Mouse (Mus musculus): ENCODE measurements around the gene Usp35. TPM values are rescaled to one million over a fixed set of nuclear protein-coding genes. Genes with fewer than 3 reads are reported as not detected.

Usp35 gene
- polyA plus RNA-seq, 1 experiment from 2014 or later, result 3.9 TPM

DNA sequence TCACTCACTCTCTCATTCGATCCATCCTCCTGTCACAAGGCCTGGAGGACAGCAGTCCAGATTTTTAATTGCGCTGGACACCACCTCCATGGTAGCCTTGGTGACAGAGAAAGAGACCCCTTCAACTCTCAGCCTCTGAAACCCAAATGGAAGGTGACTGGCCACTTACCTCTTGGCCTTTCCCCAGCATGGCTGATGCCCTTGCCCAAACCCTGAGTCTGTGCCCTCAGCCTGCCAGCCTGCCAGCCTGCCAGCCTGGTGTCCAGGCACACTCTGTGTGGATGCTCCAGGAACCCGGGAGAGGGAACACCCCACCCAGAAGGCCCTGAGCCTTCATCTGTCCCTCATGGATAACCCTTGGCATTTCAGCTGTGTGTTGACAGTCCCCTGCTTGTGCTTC lies 2.1 kb downstream of the Usp35 start:
- peaks cover 23% of the 10 kb centered on the region for H3K27me3 ChIP-seq (ENCODE audit: control insufficient read depth, insufficient read depth, low read length)
- H3K27ac ChIP-seq (replicated peaks; ENCODE audit: low read depth, low read length), result no peak overlapping the region
- no peaks in the 10 kb centered on the region for H3K9me3 ChIP-seq (ENCODE audit: control insufficient read depth, low read length)
- no peak overlapping the region for H3K4me3 ChIP-seq (replicated peaks; ENCODE audit: low read depth, low read length)
- no peak overlapping the region for H3K9ac ChIP-seq (replicated peaks; ENCODE audit: low read length)
- H3K36me3 ChIP-seq (ENCODE audit: control insufficient read depth, insufficient read depth, low read length), result no peaks in the 10 kb centered on the region
- H3K4me1 ChIP-seq (ENCODE audit: control insufficient read depth, insufficient read depth, low read length), result peaks cover 23% of the 10 kb centered on the region
- H3K4me2 ChIP-seq (ENCODE audit: low read length), result no peak overlapping the region
- no peak for DNase-seq
- ATAC-seq (ENCODE audit: low FRiP score, low TSS enrichment), result no peak
- 97% methylated on average over 3 of the region's 3 CpGs for WGBS

DNA sequence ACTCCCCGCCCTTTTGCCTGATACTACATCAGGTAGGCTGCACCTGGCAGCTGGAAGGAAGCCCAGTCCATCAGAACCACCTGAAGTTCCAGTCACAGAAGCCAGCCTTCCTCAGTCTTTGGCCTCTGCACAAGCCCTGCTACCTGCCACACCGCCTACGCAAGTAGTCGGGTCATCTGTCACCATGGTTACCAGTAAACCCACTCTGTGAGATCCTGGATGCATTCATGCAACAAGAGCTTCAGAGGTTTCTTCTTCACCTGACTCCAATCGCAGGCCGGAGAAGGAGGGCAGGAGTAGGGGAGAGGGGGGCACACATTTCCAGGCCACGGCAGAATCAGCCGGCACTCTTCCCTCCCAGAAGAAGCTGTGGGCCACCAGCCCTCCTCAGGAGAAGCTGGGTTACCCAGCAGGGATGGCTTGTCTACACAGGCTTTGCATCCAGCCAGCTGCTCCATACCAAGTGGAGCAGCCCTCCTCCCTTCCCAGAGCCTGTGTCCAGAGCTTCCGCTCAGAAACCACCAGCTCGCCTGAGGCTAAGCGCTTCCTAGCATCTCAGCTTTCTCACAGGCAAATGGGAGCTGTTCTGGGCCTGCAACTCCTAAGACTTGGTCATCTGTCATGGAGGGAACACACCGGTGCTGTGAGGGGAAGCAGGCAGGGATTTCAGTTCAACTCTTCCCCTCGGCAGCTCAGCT lies 2.8 kb downstream of the Usp35 start:
- Histone ChIP-seq H3K9ac (replicated peaks; ENCODE audit: low read length) (no peak overlapping the region), H3K27me3 (ENCODE audit: control insufficient read depth, insufficient read depth, low read length) (peaks cover 24% of the 10 kb centered on the region), H3K9me3 (ENCODE audit: control insufficient read depth, low read length) (no peaks in the 10 kb centered on the region), H3K4me2 (ENCODE audit: low read length) (no peak overlapping the region), H3K4me3 (replicated peaks; ENCODE audit: low read depth, low read length) (no peak overlapping the region), H3K36me3 (ENCODE audit: control insufficient read depth, insufficient read depth, low read length) (0 out of 2 replicates have a peak, but pooled peaks cover 2% of the 10 kb centered on the region), H3K4me1 (ENCODE audit: control insufficient read depth, insufficient read depth, low read length) (peaks cover 23% of the 10 kb centered on the region), H3K27ac (replicated peaks; ENCODE audit: low read depth, low read length) (no peak overlapping the region)
- peak; percentile 14 for DNase-seq
- ATAC-seq (ENCODE audit: low FRiP score, low TSS enrichment), result no peak
- 69% methylated on average over 13 of the region's 13 CpGs for WGBS

DNA sequence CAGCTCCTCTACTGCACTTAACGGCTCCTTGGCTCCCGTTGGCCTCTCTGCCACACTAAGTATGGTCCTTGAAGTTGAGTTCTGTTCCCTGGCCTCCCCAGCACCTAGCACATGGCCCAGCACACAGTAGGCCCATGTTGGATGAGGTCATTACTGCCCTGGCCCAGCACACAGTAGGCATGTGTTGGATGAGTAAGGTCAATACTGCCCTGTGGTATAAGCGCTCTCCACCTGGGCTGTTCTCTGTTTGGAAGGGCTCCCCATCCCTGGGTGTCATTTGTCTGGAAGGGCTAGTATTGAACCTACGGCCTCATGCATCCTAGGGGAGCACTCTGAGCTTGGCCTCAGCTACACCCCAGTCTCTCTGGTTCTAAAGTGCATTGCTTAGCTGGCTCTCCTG lies 4.4 kb downstream of the Usp35 start:
- Histone ChIP-seq H3K9ac (replicated peaks; ENCODE audit: low read length) (no peak overlapping the region), H3K9me3 (ENCODE audit: control insufficient read depth, low read length) (no peaks in the 10 kb centered on the region), H3K4me2 (ENCODE audit: low read length) (no peak overlapping the region), H3K4me3 (replicated peaks; ENCODE audit: low read depth, low read length) (no peak overlapping the region), H3K27ac (replicated peaks; ENCODE audit: low read depth, low read length) (no peak overlapping the region), H3K36me3 (ENCODE audit: control insufficient read depth, insufficient read depth, low read length) (0 out of 2 replicates have a peak, but pooled peaks cover 4% of the 10 kb centered on the region), H3K4me1 (ENCODE audit: control insufficient read depth, insufficient read depth, low read length) (peaks cover 13% of the 10 kb centered on the region), H3K27me3 (ENCODE audit: control insufficient read depth, insufficient read depth, low read length) (peaks cover 24% of the 10 kb centered on the region)
- ATAC-seq (ENCODE audit: low FRiP score, low TSS enrichment) (no peak), DNase-seq (no peak)
- WGBS, result 96% methylated on average over 4 of the region's 4 CpGs

DNA sequence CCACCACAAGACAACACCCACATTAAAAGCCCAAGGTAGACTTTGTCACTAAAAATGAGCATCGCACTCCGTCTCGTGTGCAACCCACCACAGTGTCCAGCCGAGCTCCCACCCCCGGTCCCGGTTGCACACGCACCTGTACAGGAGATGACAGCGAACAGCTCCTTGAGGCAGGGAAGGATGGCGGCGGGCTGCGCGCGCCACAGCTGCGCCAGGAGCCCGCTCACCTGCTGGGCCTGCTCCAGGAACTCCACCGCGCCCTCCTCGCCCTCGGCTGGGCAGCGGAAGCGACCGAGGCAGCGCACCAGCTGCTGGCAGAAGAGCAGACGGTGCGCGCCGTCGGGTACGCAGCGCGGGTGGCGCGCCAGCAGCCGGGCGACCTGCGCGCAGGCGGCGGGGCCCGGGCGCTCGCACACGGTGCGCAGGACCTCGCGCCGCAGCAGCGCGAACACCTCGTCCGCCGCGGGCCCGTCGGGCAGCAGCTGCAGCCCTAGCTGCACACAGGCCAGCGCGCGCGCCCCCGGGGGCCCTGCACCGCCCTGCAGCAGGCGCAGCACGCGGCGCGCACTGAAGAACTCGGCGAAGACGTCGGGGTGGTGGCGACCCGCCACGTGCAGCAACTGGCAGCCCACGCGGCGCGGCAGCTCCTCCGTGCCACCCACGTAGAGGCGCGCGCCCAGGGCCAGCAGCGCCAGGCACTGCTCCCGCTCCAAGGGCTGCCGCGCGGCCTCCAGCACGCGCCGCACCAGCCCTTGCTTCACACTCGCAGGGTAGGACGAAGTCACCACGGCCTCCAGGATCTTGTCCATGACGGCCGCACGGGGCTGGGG lies 6.4 kb downstream of the Usp35 start:
- H3K36me3 ChIP-seq (ENCODE audit: control insufficient read depth, insufficient read depth, low read length), result 0 out of 2 replicates have a peak, but pooled peaks cover 4% of the 10 kb centered on the region
- ATAC-seq (ENCODE audit: low FRiP score, low TSS enrichment) (0 out of 2 replicates have a peak, but pooled peaks have one; percentile 21), DNase-seq (peak; percentile 49)
- H3K9ac ChIP-seq (replicated peaks; ENCODE audit: low read length), result no peak overlapping the region
- peaks cover 4% of the 10 kb centered on the region; the same call in 1 of the 2 replicates for H3K4me1 ChIP-seq (ENCODE audit: control insufficient read depth, insufficient read depth, low read length)
- H3K27ac ChIP-seq (replicated peaks; ENCODE audit: low read depth, low read length), result no peak overlapping the region
- 13% methylated on average over 93 of the region's 96 CpGs for WGBS
- H3K4me2 ChIP-seq (ENCODE audit: low read length), result peak overlapping the region; percentile 45
- H3K27me3 ChIP-seq (ENCODE audit: control insufficient read depth, insufficient read depth, low read length), result peaks cover 24% of the 10 kb centered on the region
- H3K4me3 ChIP-seq (replicated peaks; ENCODE audit: low read depth, low read length), result peak overlapping the region; percentile 19
- H3K9me3 ChIP-seq (ENCODE audit: control insufficient read depth, low read length), result no peaks in the 10 kb centered on the region

DNA sequence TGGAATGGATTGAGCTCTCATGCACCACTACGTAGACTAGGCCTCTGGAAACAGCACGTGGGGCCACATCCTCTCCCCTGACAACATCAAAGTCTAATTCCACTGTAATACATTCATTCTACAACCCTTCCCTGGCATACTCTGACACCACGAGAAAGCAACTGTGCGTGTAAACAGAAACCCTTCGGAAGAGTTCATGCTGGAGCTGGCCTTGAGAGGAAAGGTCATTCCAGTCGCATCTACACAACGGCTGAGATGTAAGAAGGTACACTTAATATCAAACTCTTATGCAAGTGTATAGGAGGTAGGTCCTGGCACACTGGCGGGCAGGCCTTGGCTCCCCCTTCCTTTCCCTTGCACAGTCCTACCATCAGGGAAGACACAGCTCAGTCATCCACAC lies 7.5 kb downstream of the Usp35 start:
- H3K9ac ChIP-seq (replicated peaks; ENCODE audit: low read length), result no peak overlapping the region
- peaks cover 24% of the 10 kb centered on the region for H3K27me3 ChIP-seq (ENCODE audit: control insufficient read depth, insufficient read depth, low read length)
- no peaks in the 10 kb centered on the region for H3K9me3 ChIP-seq (ENCODE audit: control insufficient read depth, low read length)
- H3K4me3 ChIP-seq (replicated peaks; ENCODE audit: low read depth, low read length), result no peak overlapping the region
- H3K36me3 ChIP-seq (ENCODE audit: control insufficient read depth, insufficient read depth, low read length), result peaks cover 10% of the 10 kb centered on the region
- WGBS, result 96% methylated on average over 8 of the region's 8 CpGs
- no peak overlapping the region for H3K4me2 ChIP-seq (ENCODE audit: low read length)
- DNase-seq (no peak), ATAC-seq (ENCODE audit: low FRiP score, low TSS enrichment) (no peak)
- H3K27ac ChIP-seq (replicated peaks; ENCODE audit: low read depth, low read length), result no peak overlapping the region
- H3K4me1 ChIP-seq (ENCODE audit: control insufficient read depth, insufficient read depth, low read length), result peaks cover 4% of the 10 kb centered on the region; the same call in 1 of the 2 replicates

DNA sequence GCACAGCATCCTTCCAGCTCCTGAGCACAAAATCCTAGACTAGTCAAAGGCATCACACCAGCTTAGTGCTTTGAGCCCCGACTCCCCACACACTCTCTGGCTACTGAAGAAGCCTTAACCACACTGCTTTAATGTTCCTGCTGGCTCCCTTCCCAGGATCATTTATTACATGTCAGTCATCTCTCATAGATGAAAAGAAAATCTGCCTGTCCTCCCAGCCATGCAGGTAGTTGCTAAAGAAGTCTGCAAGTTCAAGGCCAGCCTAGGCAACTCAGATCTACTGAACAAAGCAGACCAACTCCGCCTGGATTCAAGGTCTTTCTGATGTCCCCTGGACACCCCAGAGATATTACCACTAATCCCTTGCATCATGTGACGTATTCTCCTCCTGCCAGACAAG lies 14.1 kb downstream of the Usp35 start:
- no peak for DNase-seq
- H3K27me3 ChIP-seq (ENCODE audit: control insufficient read depth, insufficient read depth, low read length), result no peaks in the 10 kb centered on the region
- H3K36me3 ChIP-seq (ENCODE audit: control insufficient read depth, insufficient read depth, low read length), result peaks cover 34% of the 10 kb centered on the region
- no peak overlapping the region for H3K4me2 ChIP-seq (ENCODE audit: low read length)
- H3K27ac ChIP-seq (replicated peaks; ENCODE audit: low read depth, low read length), result no peak overlapping the region
- no peak overlapping the region for H3K4me3 ChIP-seq (replicated peaks; ENCODE audit: low read depth, low read length)
- no peak for ATAC-seq (ENCODE audit: low FRiP score, low TSS enrichment)
- H3K4me1 ChIP-seq (ENCODE audit: control insufficient read depth, insufficient read depth, low read length), result no peaks in the 10 kb centered on the region
- 81% methylated on average over 3 of the region's 3 CpGs for WGBS
- H3K9ac ChIP-seq (replicated peaks; ENCODE audit: low read length), result no peak overlapping the region
- H3K9me3 ChIP-seq (ENCODE audit: control insufficient read depth, low read length), result no peaks in the 10 kb centered on the region

DNA sequence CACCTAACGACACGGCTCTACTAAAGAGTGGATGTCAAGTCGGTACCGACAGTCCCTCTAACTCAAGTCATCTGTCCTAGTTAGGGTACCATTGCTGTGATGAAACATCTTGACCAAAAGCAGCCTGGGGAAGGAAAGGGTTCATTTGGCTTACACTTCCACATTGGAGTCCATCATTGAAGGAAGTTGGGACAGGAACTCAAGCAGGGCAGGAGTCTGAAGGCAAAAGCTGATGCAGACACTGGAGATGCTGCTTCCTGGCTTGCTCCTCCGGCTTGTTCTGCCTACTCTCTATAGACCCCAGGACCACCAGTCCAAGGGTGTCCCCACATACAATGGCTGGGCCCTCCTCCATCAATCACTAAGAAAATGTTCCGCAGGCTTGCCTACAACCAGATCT lies 16.2 kb downstream of the Usp35 start:
- WGBS, result 83% methylated on average over 6 of the region's 6 CpGs
- Histone ChIP-seq H3K27ac (replicated peaks; ENCODE audit: low read depth, low read length) (no peak overlapping the region), H3K4me3 (replicated peaks; ENCODE audit: low read depth, low read length) (no peak overlapping the region), H3K4me2 (ENCODE audit: low read length) (no peak overlapping the region), H3K36me3 (ENCODE audit: control insufficient read depth, insufficient read depth, low read length) (peaks cover 55% of the 10 kb centered on the region), H3K27me3 (ENCODE audit: control insufficient read depth, insufficient read depth, low read length) (no peaks in the 10 kb centered on the region), H3K9me3 (ENCODE audit: control insufficient read depth, low read length) (no peaks in the 10 kb centered on the region), H3K4me1 (ENCODE audit: control insufficient read depth, insufficient read depth, low read length) (no peaks in the 10 kb centered on the region), H3K9ac (replicated peaks; ENCODE audit: low read length) (no peak overlapping the region)
- ATAC-seq (ENCODE audit: low FRiP score, low TSS enrichment), result no peak
- DNase-seq, result no peak

DNA sequence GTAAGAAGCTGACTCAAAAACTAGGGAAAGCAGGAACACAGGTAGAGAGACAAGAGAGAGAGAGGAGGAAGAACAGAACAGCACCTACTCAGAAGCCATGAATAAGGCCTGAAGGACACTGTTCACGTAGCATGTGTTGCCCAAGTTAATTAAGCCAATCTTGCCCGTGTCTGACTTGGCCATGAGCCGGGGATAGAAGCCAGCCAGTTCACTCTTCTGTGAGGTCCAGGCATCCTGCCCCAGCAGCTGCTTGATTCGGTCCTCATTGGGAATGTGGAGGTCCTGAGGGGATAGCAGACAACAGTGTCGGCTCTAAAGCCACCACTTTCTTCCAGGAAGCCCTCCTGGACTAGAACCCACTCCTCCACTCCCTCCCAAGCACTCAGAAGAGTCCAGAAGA lies 17.2 kb downstream of the Usp35 start:
- Histone ChIP-seq H3K4me2 (ENCODE audit: low read length) (no peak overlapping the region), H3K27ac (replicated peaks; ENCODE audit: low read depth, low read length) (no peak overlapping the region), H3K4me3 (replicated peaks; ENCODE audit: low read depth, low read length) (no peak overlapping the region), H3K36me3 (ENCODE audit: control insufficient read depth, insufficient read depth, low read length) (peaks cover 58% of the 10 kb centered on the region), H3K27me3 (ENCODE audit: control insufficient read depth, insufficient read depth, low read length) (no peaks in the 10 kb centered on the region), H3K9me3 (ENCODE audit: control insufficient read depth, low read length) (no peaks in the 10 kb centered on the region), H3K4me1 (ENCODE audit: control insufficient read depth, insufficient read depth, low read length) (no peaks in the 10 kb centered on the region), H3K9ac (replicated peaks; ENCODE audit: low read length) (no peak overlapping the region)
- DNase-seq (no peak), ATAC-seq (ENCODE audit: low FRiP score, low TSS enrichment) (no peak)
- WGBS, result 90% methylated on average over 5 of the region's 5 CpGs

Measured in midbrain, embryonic 14.5 days (tissue).